Mouse (Mus musculus) heart, adult 2 months (tissue): ENCODE results near the gene Rbfox2.

ENCODE experiments used
- CTCF ChIP-seq: fragments of 200-600 bp; IDR thresholded peaks from 2 replicates; pipeline ENCODE4 v1.8.1; 2022; ENCODE audit warnings: antibody characterized with exemption, mild to moderate bottlenecking, moderate library complexity
- POLR2A ChIP-seq: fragments of 200-500 bp; IDR thresholded peaks from 2 replicates; pipeline ENCODE4 v1.6.1; 2011; ENCODE audit warnings: mild to moderate bottlenecking, low read depth, low read length, control low read depth; ENCODE audit not compliant: insufficient read depth

DNA sequence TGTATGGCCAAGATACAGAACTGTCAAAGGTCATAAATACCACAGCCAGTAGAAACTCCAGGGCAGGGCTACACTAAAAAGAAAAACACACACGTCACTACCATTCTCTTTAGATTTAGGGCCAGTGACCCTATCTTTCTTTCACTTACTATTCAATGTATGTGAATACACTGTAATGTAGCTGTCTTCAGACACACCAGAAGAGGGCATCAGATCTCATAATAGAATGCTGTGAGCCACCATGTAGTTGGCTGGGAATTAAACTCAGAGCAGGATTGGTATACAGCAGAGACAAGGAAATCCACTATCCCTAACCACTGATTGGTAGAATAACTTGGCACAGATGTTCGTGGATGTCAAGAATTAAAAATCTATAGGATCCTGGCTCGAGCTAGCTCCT lies 76.7 kb downstream of the Rbfox2 start:
- TF ChIP-seq CTCF (peak; percentile 51), POLR2A (no peak)
